Mouse (Mus musculus) gonadal fat pad, adult 2 months (tissue): Measurements from ENCODE around the gene Gpr61. TPM values are rescaled to one million over a fixed set of nuclear protein-coding genes. Genes with fewer than 3 reads are reported as not detected.

Experiments
- DNase-seq: peaks from one replicate; pipeline ENCODE4 v3.0.0-alpha.2; 2012; ENCODE audit warnings: low read depth
- polyA plus RNA-seq: library from polyadenylated mRNA; depleted of rRNA; stranded (reverse); fragments of >200 nt; gene quantifications from 2 replicates; pipeline ENCODE4 v1.2.3, GENCODE M21; 2012; rRNA removed

Gpr61 gene
- not detected in 2 replicates for polyA plus RNA-seq

GRCm38 (mm10) chr3:108154656-108155055, at the start of gene Gpr61:
TSS of gene Gpr61 (minus strand) at chr3:108154882.
- DNase-seq, result no peak

GRCm38 (mm10) chr3:108204470-108204869, 49.8 kb upstream of the Gpr61 start:
- DNase-seq, result no peak

GRCm38 (mm10) chr3:108203621-108204325, 49.1 kb upstream of the Gpr61 start:
- DNase-seq, result no peak

- DNase-seq, result no peak
These were observed 48.5 kb upstream of the Gpr61 start for GRCm38 (mm10) chr3:108203212-108203611.

GRCm38 (mm10) chr3:108202506-108202905, 47.8 kb upstream of the Gpr61 start:
- DNase-seq, result no peak

- DNase-seq, result peak; percentile 27
These were observed 45.9 kb upstream of the Gpr61 start, which contains the start of gene Cyb561d1 for GRCm38 (mm10) chr3:108200329-108201323. TSS of gene Cyb561d1 (minus strand) at chr3:108201212.

- DNase-seq, result no peak
These were observed 44.5 kb upstream of the Gpr61 start for GRCm38 (mm10) chr3:108199231-108199630.

GRCm38 (mm10) chr3:108197066-108197497, 42.4 kb upstream of the Gpr61 start:
- DNase-seq, result no peak

- no peak for DNase-seq
These were observed 41.4 kb upstream of the Gpr61 start for GRCm38 (mm10) chr3:108195941-108196590.

GRCm38 (mm10) chr3:108195287-108195686, 40.6 kb upstream of the Gpr61 start:
- no peak for DNase-seq

GRCm38 (mm10) chr3:108193686-108194085, 39.0 kb upstream of the Gpr61 start:
- no peak for DNase-seq

- DNase-seq, result no peak
These were observed 35.2 kb upstream of the Gpr61 start for GRCm38 (mm10) chr3:108189897-108190296.

GRCm38 (mm10) chr3:108188716-108189490, 34.2 kb upstream of the Gpr61 start:
- no peak for DNase-seq

- DNase-seq, result no peak
These were observed 32.6 kb upstream of the Gpr61 start for GRCm38 (mm10) chr3:108187111-108187795.

- no peak for DNase-seq
These were observed 31.7 kb upstream of the Gpr61 start, which contains the start of gene Amigo1 for GRCm38 (mm10) chr3:108186098-108187047. TSS of gene Amigo1 (plus strand) at chr3:108186335.

- no peak for DNase-seq
These were observed 30.9 kb upstream of the Gpr61 start for GRCm38 (mm10) chr3:108185460-108186097.

- no peak for DNase-seq
These were observed 30.1 kb upstream of the Gpr61 start for GRCm38 (mm10) chr3:108184742-108185141.

- DNase-seq, result no peak
These were observed 25.8 kb upstream of the Gpr61 start for GRCm38 (mm10) chr3:108180514-108180913.
